Mouse (Mus musculus) liver, embryonic 11.5 days (tissue): ENCODE measurements at regions not wholly inside any gene's neighbourhood (a gene's known extent, or its start where the extent isn't known, plus 50 kb on each side); places are given as distances from the start of the nearest gene placed in this dataset.

Experiments used
- ATAC-seq: fragments of 200-750 bp; cut with Nextera tagmentation; replicated peaks from 2 replicates; pipeline ENCODE4 v1.8.0; 2017; ENCODE audit warnings: moderate number of reproducible peaks, mild to moderate bottlenecking, moderate TSS enrichment, moderate library complexity; ENCODE audit not compliant: low FRiP score
- DNase-seq: peaks from one replicate; pipeline ENCODE4 v3.0.0-alpha.2; 2017; ENCODE audit warnings: low spot score
- H3K27ac ChIP-seq: fragments of 300-500 bp; sonication (generic); 2 replicates; pipeline ENCODE4 v1.5.1; 2014; ENCODE audit warnings: mild to moderate bottlenecking, low read depth, low read length, control low read depth
- H3K27me3 ChIP-seq: fragments of 300-500 bp; sonication (generic); replicated peaks from 2 replicates; pipeline ENCODE4 v1.6.1; 2014; ENCODE audit warnings: low read length, mixed read lengths; ENCODE audit not compliant: control insufficient read depth, insufficient read depth
- H3K36me3 ChIP-seq: fragments of 300-500 bp; sonication (generic); 2 replicates; pipeline ENCODE4 v1.6.1; 2014; ENCODE audit warnings: mild to moderate bottlenecking, low read length, moderate library complexity, mixed read lengths; ENCODE audit not compliant: control insufficient read depth, insufficient read depth
- H3K4me1 ChIP-seq: fragments of 300-500 bp; sonication (generic); replicated peaks from 2 replicates; pipeline ENCODE4 v1.6.1; 2014; ENCODE audit warnings: low read length, mixed read lengths; ENCODE audit not compliant: control insufficient read depth, insufficient read depth
- H3K4me2 ChIP-seq: fragments of 300-500 bp; sonication (generic); 2 replicates; pipeline ENCODE4 v1.6.1; 2014; ENCODE audit warnings: mild to moderate bottlenecking, control low read depth, moderate library complexity
- H3K4me3 ChIP-seq: fragments of 300-500 bp; sonication (generic); 2 replicates; pipeline ENCODE4 v1.5.1; 2014; ENCODE audit warnings: low read depth, low read length, control low read depth
- H3K9ac ChIP-seq: fragments of 300-500 bp; sonication (generic); 2 replicates; pipeline ENCODE4 v1.6.1; 2014; ENCODE audit warnings: low read depth, low read length, control low read depth
- H3K9me3 ChIP-seq: fragments of 300-500 bp; sonication (generic); 2 replicates; pipeline ENCODE4 v1.6.1; 2016; ENCODE audit warnings: low read length, inconsistent platforms, mixed read lengths; ENCODE audit not compliant: control insufficient read depth
- WGBS: fragments of 180-500 bp; shearing (Covaris S2); extraction: QIAGEN DNeasy Blood & Tissue Kit; methylation state at CpG from one replicate; pipeline ENCODE4 v1.1.7; 2014; 5-methylcytosine and 5-hydroxymethylcytosine counted together

DNA sequence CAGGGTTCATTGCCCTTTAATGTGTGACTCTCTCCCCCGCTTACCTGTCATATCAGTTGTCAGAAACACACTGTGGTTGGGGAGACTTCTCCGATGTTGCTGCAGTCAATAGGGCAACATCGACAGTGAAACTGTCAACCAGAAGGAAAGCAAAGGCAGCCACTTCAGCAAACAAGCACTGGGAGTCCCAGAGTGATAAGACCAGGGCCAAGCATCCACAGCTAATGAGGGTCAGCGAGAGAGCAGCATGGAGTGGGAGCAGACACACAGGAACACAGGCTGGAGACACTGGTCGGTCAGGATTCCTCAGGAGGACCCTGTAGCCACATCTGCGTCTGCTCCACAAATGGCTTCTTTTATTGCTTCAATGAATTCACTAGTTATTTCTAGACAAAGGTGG, 847.5 kb downstream of the Sorcs1 start:
- Histone ChIP-seq H3K9me3 (no peaks in the 10 kb centered on the region), H3K27me3 (no peaks in the 10 kb centered on the region), H3K4me2 (no peak overlapping the region), H3K9ac (no peak overlapping the region), H3K36me3 (no peaks in the 10 kb centered on the region), H3K4me1 (no peaks in the 10 kb centered on the region), H3K4me3 (no peak overlapping the region), H3K27ac (no peak overlapping the region)
- 54% methylated on average over 6 of the region's 6 CpGs for WGBS
- no peak for ATAC-seq
- peak; percentile 33 for DNase-seq

- DNase-seq (no peak), ATAC-seq (no peak)
- WGBS, result 35% methylated on average over 3 of the region's 3 CpGs
- no peaks in the 10 kb centered on the region for H3K9me3 ChIP-seq
- H3K36me3 ChIP-seq, result no peaks in the 10 kb centered on the region
- no peak overlapping the region for H3K27ac ChIP-seq
- no peaks in the 10 kb centered on the region for H3K27me3 ChIP-seq
- no peak overlapping the region for H3K4me3 ChIP-seq
- H3K4me1 ChIP-seq, result no peaks in the 10 kb centered on the region
- no peak overlapping the region for H3K9ac ChIP-seq
- H3K4me2 ChIP-seq, result no peak overlapping the region
These were observed 872.6 kb downstream of the Sorcs1 start for GRCm38 (mm10) chr19:49805636-49806397.
